Mouse (Mus musculus): ENCODE results near the gene Sorcs2. TPM values are rescaled to one million over a fixed set of nuclear protein-coding genes. Genes with fewer than 3 reads are reported as not detected.
"Not testable (repeated sequence)": the region's sequence is repeated elsewhere in the genome, so short reads cannot be mapped to it uniquely, and the experiment has no call there.

Sorcs2 gene
- polyA plus RNA-seq, 1 experiment = 2.5 TPM

DNA sequence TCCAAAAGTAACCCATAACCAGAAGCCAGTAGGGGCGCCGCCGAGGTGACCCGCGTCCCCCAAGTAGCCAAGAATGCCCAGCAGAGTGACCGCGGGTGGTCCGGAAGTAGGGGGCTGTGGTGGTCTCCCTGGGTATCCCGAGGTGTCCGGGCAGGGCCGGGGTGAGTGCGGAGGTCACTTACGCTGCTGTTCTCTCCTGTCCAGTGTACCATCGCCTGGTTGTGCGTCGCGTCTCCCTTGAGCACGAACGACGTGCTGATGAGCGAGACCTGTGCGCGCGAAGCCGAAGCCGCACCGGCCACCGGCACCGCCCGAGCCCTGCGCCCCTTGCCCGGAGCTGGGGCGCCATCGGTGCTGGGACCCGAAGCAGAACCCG lies 567 bp downstream of the Sorcs2 start:
- no peak overlapping the region for H3K27ac ChIP-seq (ENCODE audit: control insufficient read depth, insufficient read depth, low read depth, low read length, poor library complexity)
- TF ChIP-seq POLR2A (IDR thresholded peaks at IDR 0.05; ENCODE audit: borderline replicate concordance, control insufficient read depth, low read depth, low read length) = no peak
- no peak for TF ChIP-seq CTCF (IDR thresholded peaks at IDR 0.05; ENCODE audit: control insufficient read depth, insufficient read depth, low read length)
- peaks cover 2% of the 10 kb centered on the region; the same call in 1 of the 2 replicates for H3K4me1 ChIP-seq (ENCODE audit: control insufficient read depth, insufficient read depth, low read length)
- WGBS = 2% methylated on average over 36 of the region's 36 CpGs
- H3K4me3 ChIP-seq (replicated peaks; ENCODE audit: control insufficient read depth, low read depth, low read length) = peak overlapping the region; percentile 14

DNA sequence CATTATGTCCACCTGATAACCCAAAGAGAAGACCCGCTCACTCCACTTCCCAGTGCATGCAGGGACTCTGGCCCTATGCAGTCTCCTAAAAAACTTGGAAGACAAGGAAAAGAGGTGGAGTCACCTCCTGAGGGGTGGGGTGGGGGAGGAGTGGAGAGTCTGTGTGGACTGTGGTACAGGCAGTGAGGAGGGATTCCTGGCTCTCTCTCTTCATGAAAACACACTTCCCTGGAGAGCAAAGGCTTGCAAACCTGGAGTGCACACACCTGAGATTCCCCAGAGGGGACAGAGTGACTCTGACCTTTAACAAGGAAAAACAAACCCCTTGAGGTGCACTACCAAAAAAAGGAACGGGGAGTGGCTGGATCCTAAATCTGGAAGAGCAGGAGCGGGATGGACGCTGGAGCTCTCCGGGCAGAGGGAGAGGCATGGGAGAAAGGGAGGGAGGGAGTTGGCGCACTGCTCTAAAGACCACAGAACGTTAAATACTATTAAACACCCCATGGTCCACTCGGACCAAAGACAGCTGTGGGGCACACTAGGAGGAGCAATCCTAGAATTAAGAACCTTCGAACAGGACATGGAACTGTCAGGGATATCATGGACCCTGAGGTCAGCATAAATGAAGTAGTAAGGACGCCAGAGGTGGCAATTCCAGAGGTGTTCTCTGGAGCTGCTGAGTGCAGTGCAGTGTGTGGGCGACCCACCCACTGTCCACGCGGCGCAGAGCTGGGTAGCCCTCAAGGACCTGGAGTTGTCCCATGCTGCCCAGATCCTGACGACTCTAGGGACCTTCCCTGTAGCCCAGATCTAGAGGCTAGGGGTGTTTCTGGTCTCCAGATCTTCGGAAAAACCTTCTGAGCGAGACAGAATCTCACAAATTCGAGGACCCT lies 1.2 kb downstream of the Sorcs2 start:
- no peak overlapping the region for H3K27ac ChIP-seq (ENCODE audit: control insufficient read depth, insufficient read depth, low read depth, low read length, poor library complexity)
- 18% methylated on average over 18 of the region's 18 CpGs for WGBS
- peaks cover 2% of the 10 kb centered on the region; the same call in 1 of the 2 replicates for H3K4me1 ChIP-seq (ENCODE audit: control insufficient read depth, insufficient read depth, low read length)
- TF ChIP-seq CTCF (IDR thresholded peaks at IDR 0.05; ENCODE audit: control insufficient read depth, insufficient read depth, low read length) = no peak
- no peak for TF ChIP-seq POLR2A (IDR thresholded peaks at IDR 0.05; ENCODE audit: borderline replicate concordance, control insufficient read depth, low read depth, low read length)
- H3K4me3 ChIP-seq (replicated peaks; ENCODE audit: control insufficient read depth, low read depth, low read length) = no peak overlapping the region

DNA sequence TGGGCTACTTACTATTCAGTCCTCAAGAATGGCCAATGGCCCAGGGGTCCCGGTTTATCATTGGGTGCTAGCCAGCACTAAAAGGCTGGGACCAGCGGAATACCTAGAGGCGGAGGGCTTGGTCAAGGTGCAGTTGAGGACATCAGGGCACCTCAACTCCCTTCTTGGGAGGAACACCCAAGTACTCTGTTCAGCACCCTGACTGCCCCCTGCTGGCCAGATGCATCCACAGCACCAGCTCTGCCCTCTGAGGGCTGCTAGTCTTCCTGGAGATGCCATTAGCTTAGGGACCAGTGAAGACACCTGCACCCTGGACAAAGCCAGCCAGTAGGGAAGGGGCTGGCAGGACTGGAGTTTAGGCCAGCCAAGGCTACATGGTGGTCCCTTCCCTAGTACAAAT lies 1.9 kb downstream of the Sorcs2 start:
- H3K4me3 ChIP-seq (replicated peaks; ENCODE audit: control insufficient read depth, low read depth, low read length) = no peak overlapping the region
- peaks cover 2% of the 10 kb centered on the region; the same call in 1 of the 2 replicates for H3K4me1 ChIP-seq (ENCODE audit: control insufficient read depth, insufficient read depth, low read length)
- 78% methylated on average over 3 of the region's 3 CpGs for WGBS
- H3K27ac ChIP-seq (ENCODE audit: control insufficient read depth, insufficient read depth, low read depth, low read length, poor library complexity) = no peak overlapping the region
- TF ChIP-seq CTCF (IDR thresholded peaks at IDR 0.05; ENCODE audit: control insufficient read depth, insufficient read depth, low read length) = peak; percentile 83
- no peak for TF ChIP-seq POLR2A (IDR thresholded peaks at IDR 0.05; ENCODE audit: borderline replicate concordance, control insufficient read depth, low read depth, low read length)

DNA sequence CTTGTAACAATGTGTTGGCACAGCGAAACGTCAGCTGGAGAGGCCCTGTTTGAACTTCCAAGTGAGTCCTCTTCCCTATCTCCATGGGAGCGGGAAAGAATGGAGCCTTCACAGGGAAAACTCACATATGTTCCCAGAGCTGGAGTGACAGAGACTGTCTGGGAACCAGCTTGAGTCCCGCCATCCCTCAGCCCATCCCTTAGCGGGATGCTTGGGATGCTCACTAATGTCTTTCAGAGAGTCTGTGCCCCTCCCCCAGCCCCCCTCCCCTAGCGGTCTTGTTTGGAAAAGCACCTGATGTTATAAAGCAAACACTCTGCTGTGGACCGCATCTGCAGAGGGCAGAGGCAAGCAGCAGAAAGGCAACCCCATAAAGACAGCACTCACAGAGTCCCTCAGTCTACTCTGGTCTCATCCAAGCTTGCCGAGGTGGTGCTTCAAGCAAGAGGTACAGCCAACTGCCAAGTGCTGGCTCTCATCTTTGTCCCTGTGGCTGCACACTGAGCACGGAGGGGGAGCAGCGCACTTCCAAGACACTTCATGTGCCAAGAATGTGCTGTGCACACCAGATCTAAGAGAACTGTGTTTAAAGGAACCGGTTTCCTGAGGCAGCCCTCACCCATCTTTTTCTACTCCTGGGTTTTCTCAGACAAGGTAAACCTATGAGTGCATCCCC lies 3.0 kb downstream of the Sorcs2 start:
- TF ChIP-seq CTCF (IDR thresholded peaks at IDR 0.05; ENCODE audit: control insufficient read depth, insufficient read depth, low read length) = no peak
- no peak for TF ChIP-seq POLR2A (IDR thresholded peaks at IDR 0.05; ENCODE audit: borderline replicate concordance, control insufficient read depth, low read depth, low read length)
- Histone ChIP-seq H3K27ac (ENCODE audit: control insufficient read depth, insufficient read depth, low read depth, low read length, poor library complexity) (no peak overlapping the region), H3K4me3 (replicated peaks; ENCODE audit: control insufficient read depth, low read depth, low read length) (no peak overlapping the region), H3K4me1 (ENCODE audit: control insufficient read depth, insufficient read depth, low read length) (peaks cover 2% of the 10 kb centered on the region; the same call in 1 of the 2 replicates)
- WGBS = 78% methylated on average over 11 of the region's 11 CpGs

DNA sequence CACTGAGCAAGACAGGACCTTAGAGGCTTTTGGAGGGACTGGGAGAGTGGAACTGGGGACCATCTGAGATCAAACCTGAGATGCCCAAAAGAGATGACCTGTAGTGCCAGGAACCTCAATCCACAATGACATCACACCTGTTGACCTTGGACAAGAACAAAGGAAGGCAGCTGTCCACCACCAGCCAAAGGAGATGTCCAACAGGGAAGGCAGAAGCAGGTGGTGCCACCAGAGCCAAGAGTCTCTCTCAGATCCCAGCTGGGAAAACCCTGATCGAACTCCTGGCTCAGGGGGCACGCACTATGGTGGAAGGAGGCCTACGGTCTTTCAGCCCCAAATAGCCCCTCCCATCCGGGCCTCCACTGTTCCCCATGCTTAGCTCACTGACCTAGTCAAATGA lies 6.2 kb downstream of the Sorcs2 start:
- no peak for TF ChIP-seq CTCF (IDR thresholded peaks at IDR 0.05; ENCODE audit: control insufficient read depth, insufficient read depth, low read length)
- TF ChIP-seq POLR2A (IDR thresholded peaks at IDR 0.05; ENCODE audit: borderline replicate concordance, control insufficient read depth, low read depth, low read length) = no peak
- no peak overlapping the region for H3K27ac ChIP-seq (ENCODE audit: control insufficient read depth, insufficient read depth, low read depth, low read length, poor library complexity)
- 86% methylated on average over 4 of the region's 4 CpGs for WGBS
- H3K4me3 ChIP-seq (replicated peaks; ENCODE audit: control insufficient read depth, low read depth, low read length) = no peak overlapping the region
- H3K4me1 ChIP-seq (ENCODE audit: control insufficient read depth, insufficient read depth, low read length) = peaks cover 2% of the 10 kb centered on the region; the same call in 1 of the 2 replicates

DNA sequence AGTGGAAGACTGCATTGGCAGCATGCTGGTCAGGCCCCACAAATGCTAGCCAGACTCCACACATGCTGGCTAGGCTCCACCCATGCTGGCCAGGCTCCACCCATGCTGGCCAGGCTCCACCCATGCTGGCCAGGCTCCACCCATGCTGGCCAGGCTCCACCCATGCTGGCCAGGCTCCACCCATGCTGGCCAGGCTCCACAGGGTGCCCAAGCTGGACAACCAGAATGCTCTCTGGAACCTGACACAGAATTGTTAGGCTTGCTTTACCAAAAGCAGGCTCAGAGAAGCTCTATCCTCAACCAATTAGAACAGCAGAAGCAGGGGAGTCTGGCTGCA lies 7.4 kb downstream of the Sorcs2 start:
- not testable (repeated sequence) for H3K4me1 ChIP-seq (ENCODE audit: control insufficient read depth, insufficient read depth, low read length); H3K27ac ChIP-seq (ENCODE audit: control insufficient read depth, insufficient read depth, low read depth, low read length, poor library complexity); H3K4me3 ChIP-seq (replicated peaks; ENCODE audit: control insufficient read depth, low read depth, low read length)

DNA sequence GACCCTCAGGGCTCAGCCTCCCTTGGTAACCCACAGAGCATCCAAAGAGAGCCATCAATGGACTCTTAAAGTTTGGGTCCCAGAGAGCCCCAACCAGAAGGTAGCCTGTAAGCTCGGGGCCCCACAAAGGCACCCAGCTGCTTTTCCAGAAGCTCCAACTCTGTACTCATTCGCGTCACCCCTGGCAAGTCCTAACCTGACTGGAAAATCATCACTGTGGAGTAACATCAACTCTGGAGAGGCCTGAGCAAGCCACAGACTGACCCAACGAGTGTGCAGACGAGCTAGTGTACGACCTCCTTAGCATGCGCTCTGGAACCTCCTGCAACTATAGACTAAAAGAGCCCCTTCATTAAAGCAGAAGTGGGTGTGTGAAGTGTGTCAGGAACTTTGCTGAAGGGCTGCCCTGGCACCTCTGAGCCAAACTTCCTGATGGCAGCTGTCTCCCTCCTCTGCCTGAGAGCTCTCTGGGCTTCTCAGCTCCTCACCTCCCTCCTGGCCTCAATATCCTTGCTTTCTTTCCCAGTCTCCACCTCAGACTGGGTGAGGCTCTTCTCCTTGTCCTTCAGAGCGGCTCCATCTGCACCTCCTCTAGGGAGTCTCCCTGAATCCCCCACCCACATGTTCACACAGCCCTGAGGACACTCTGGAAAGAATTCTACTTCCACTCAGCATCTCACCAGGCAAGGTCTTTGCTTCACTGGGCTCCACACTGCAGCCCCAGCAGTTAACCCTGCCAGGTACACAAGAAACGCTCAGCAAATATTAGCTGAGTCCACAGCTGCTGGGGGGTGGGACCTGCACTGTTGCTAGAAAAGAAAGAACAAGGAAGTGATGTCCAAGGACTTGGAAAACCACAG lies 8.0 kb downstream of the Sorcs2 start:
- no peak overlapping the region for H3K4me3 ChIP-seq (replicated peaks; ENCODE audit: control insufficient read depth, low read depth, low read length)
- no peak overlapping the region for H3K27ac ChIP-seq (ENCODE audit: control insufficient read depth, insufficient read depth, low read depth, low read length, poor library complexity)
- 46% methylated on average over 9 of the region's 9 CpGs for WGBS
- H3K4me1 ChIP-seq (ENCODE audit: control insufficient read depth, insufficient read depth, low read length) = peaks cover 2% of the 10 kb centered on the region; the same call in 1 of the 2 replicates
- TF ChIP-seq POLR2A (IDR thresholded peaks at IDR 0.05; ENCODE audit: borderline replicate concordance, control insufficient read depth, low read depth, low read length) = no peak
- TF ChIP-seq CTCF (IDR thresholded peaks at IDR 0.05; ENCODE audit: control insufficient read depth, insufficient read depth, low read length) = no peak

DNA sequence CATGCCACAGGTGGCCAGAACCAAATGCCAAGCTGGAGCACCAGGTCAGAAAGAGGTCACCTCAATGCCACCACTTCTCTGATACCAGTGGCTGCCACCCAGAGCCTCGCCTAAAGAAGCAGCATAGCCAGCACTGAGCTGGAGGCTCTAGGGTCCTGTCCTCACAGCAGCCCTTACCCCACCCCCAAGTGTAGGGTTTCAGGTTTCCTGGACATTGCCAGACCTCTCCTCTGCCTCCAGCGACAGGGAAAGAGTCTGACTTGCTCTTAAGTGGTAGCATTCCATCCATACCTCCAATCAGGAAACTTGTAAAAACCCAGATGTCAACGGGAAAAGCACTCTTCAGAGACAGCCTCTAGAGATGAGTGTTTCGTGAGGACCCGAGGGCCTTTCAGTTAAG lies 12.9 kb downstream of the Sorcs2 start:
- Histone ChIP-seq H3K4me1 (ENCODE audit: control insufficient read depth, insufficient read depth, low read length) (no peaks in the 10 kb centered on the region; the same call in 1 of the 2 replicates), H3K4me3 (replicated peaks; ENCODE audit: control insufficient read depth, low read depth, low read length) (no peak overlapping the region), H3K27ac (ENCODE audit: control insufficient read depth, insufficient read depth, low read depth, low read length, poor library complexity) (no peak overlapping the region)
- TF ChIP-seq CTCF (IDR thresholded peaks at IDR 0.05; ENCODE audit: control insufficient read depth, insufficient read depth, low read length) (no peak), POLR2A (IDR thresholded peaks at IDR 0.05; ENCODE audit: borderline replicate concordance, control insufficient read depth, low read depth, low read length) (no peak)
- 70% methylated on average over 5 of the region's 5 CpGs for WGBS
